Mouse (Mus musculus) heart, embryonic 12.5 days (tissue): ENCODE measurements around the gene Kcne2. TPM values are rescaled to one million over a fixed set of nuclear protein-coding genes. Genes with fewer than 3 reads are reported as not detected.

Experiments used
- ATAC-seq: fragments of 200-750 bp; cut with Nextera tagmentation; 2 replicates; pipeline ENCODE4 v1.8.0; 2017; ENCODE audit warnings: moderate TSS enrichment, moderate library complexity; ENCODE audit not compliant: insufficient number of reproducible peaks, low FRiP score
- H3K27ac ChIP-seq: fragments of 300-500 bp; sonication (generic); 2 replicates; pipeline ENCODE4 v1.5.1; 2016; ENCODE audit warnings: mild to moderate bottlenecking, moderate library complexity; ENCODE audit not compliant: poor library complexity, severe bottlenecking
- H3K27me3 ChIP-seq: fragments of 300-500 bp; sonication (generic); replicated peaks from 2 replicates; pipeline ENCODE4 v1.6.1; 2016; ENCODE audit warnings: mild to moderate bottlenecking, moderate library complexity
- H3K36me3 ChIP-seq: fragments of 300-500 bp; sonication (generic); 2 replicates; pipeline ENCODE4 v1.6.1; 2016; ENCODE audit warnings: mild to moderate bottlenecking, moderate library complexity
- H3K4me1 ChIP-seq: fragments of 300-500 bp; sonication (generic); replicated peaks from 2 replicates; pipeline ENCODE4 v1.6.1; 2016; ENCODE audit warnings: mild to moderate bottlenecking
- H3K4me2 ChIP-seq: fragments of 300-500 bp; sonication (generic); 2 replicates; pipeline ENCODE4 v1.6.1; 2016; ENCODE audit warnings: mild to moderate bottlenecking, moderate library complexity
- H3K4me3 ChIP-seq: fragments of 300-500 bp; sonication (generic); 2 replicates; pipeline ENCODE4 v1.5.1; 2016; ENCODE audit warnings: mild to moderate bottlenecking
- H3K9ac ChIP-seq: fragments of 300-500 bp; sonication (generic); 2 replicates; pipeline ENCODE4 v1.6.1; 2016; ENCODE audit warnings: mild to moderate bottlenecking, moderate library complexity
- H3K9me3 ChIP-seq: fragments of 300-500 bp; sonication (generic); replicated peaks from 2 replicates; pipeline ENCODE4 v1.6.1; 2016; ENCODE audit warnings: mild to moderate bottlenecking, moderate library complexity
- WGBS: fragments of 180-500 bp; shearing (Covaris S2); methylation state at CpG from one replicate; pipeline ENCODE4 v1.1.7; 2016; 5-methylcytosine and 5-hydroxymethylcytosine counted together
- polyA plus RNA-seq: library from polyadenylated mRNA; unstranded; fragments of >200 nt; fragmentation: Nextera tagmentation; extraction: Ambion mirVana; gene quantifications from 2 replicates; pipeline ENCODE4 v1.2.1, GENCODE M21; 2016

The Kcne2 gene
- polyA plus RNA-seq, 1 experiment from 2014 or later = 2.0 TPM

- no peaks in the 10 kb centered on the region for H3K36me3 ChIP-seq
- no peak overlapping the region for H3K27ac ChIP-seq
- H3K9ac ChIP-seq = no peak overlapping the region
- peaks cover 4% of the 10 kb centered on the region; the same call in 1 of the 2 replicates for H3K4me1 ChIP-seq
- H3K27me3 ChIP-seq = no peaks in the 10 kb centered on the region
- H3K4me2 ChIP-seq = no peak overlapping the region
- 13% methylated on average over 7 of the region's 7 CpGs for WGBS
- no peak for ATAC-seq
- H3K4me3 ChIP-seq = no peak overlapping the region
- 0 out of 2 replicates have a peak, but pooled peaks cover 2% of the 10 kb centered on the region for H3K9me3 ChIP-seq
Measured at GRCm38 (mm10) chr16:92286609-92287008, 5.6 kb upstream of the Kcne2 start.

DNA sequence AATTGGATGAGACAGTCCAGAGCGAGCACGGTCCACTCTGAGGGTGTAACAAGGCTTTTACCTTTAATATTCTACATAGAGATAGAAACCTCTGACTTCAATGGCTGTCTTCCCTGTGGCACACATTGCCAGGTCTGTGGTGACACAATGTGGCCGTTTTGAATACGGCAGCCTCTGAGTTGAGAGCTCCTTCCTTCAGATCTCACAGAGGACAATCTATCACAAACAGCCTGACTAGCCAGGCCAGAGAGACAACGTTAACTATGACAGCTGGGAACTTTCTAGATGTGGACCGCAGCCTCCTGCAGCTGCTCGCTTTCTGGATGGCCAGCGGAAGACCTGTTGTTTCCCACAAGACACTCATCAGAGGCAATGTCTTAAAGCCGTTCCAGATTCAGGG, 3.4 kb upstream of the Kcne2 start:
- H3K4me2 ChIP-seq = no peak overlapping the region
- no peaks in the 10 kb centered on the region for H3K27me3 ChIP-seq
- ATAC-seq = no peak
- WGBS = 80% methylated on average over 9 of the region's 9 CpGs
- H3K27ac ChIP-seq = no peak overlapping the region
- peaks cover 4% of the 10 kb centered on the region; the same call in 1 of the 2 replicates for H3K4me1 ChIP-seq
- no peaks in the 10 kb centered on the region for H3K36me3 ChIP-seq
- 0 out of 2 replicates have a peak, but pooled peaks cover 2% of the 10 kb centered on the region for H3K9me3 ChIP-seq
- no peak overlapping the region for H3K4me3 ChIP-seq
- H3K9ac ChIP-seq = no peak overlapping the region

DNA sequence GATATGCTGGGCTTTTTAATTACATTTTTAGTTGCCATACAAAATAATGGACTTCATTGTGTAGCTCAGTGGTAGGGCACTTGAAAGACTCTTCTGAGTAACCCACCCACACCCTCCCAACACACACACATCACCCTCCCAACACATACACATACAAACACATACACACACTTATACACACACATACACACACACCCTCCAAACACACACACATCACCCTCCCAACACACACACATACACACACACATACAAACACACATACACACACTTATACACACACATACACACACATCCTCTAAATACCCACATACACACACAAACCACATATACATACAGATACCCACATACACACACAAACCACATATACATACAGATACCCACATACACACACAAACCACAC, 2.1 kb upstream of the Kcne2 start:
- Histone ChIP-seq H3K4me1 (peaks cover 5% of the 10 kb centered on the region), H3K4me2 (no peak overlapping the region), H3K27me3 (no peaks in the 10 kb centered on the region), H3K9ac (no peak overlapping the region), H3K4me3 (no peak overlapping the region), H3K27ac (no peak overlapping the region), H3K36me3 (no peaks in the 10 kb centered on the region), H3K9me3 (0 out of 2 replicates have a peak, but pooled peaks cover 2% of the 10 kb centered on the region)
- ATAC-seq = no peak

DNA sequence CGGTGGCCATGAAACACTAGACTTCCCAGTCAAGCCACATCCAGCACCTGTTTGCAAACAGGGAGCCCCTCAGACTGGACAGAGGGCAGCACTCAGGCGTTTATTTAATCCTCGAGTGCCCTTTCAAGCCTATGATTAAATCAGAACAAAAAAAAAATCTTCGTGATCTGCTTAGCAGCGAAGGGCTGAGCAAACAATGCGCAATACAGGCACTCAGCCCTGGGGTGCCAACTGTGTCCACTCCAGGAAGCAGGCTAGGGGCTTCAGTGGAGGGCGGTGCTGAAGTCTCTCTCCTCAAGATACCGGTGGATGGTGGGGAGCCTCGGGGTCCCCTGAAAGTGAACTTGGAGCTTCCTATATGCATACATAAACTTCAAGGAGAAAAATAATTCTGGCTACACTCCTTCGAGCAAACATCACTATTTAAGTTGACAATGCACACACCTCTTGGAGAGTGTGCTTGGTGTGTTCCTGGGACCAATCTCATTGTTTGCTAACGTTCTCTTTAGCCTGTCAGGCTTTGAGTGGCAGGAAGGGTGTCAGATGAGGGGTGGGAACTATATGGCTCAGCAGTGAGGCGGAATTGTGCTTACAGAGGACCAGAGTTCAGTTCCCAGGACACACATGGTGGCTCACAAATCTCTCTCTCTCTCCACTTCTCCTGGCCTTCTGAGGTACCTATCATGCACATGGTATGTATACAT, 2.2 kb downstream of the Kcne2 start:
- Histone ChIP-seq H3K4me1 (peaks cover 12% of the 10 kb centered on the region), H3K4me2 (no peak overlapping the region), H3K36me3 (no peaks in the 10 kb centered on the region), H3K4me3 (no peak overlapping the region), H3K9ac (no peak overlapping the region), H3K9me3 (no peaks in the 10 kb centered on the region), H3K27ac (no peak overlapping the region), H3K27me3 (no peaks in the 10 kb centered on the region)
- 61% methylated on average over 12 of the region's 12 CpGs for WGBS
- no peak for ATAC-seq

GRCm38 (mm10) chr16:92295328-92295727, 3.1 kb downstream of the Kcne2 start:
- 31% methylated on average over 2 of the region's 2 CpGs for WGBS
- peak; percentile 35; the same call in 1 of the 2 replicates for ATAC-seq

DNA sequence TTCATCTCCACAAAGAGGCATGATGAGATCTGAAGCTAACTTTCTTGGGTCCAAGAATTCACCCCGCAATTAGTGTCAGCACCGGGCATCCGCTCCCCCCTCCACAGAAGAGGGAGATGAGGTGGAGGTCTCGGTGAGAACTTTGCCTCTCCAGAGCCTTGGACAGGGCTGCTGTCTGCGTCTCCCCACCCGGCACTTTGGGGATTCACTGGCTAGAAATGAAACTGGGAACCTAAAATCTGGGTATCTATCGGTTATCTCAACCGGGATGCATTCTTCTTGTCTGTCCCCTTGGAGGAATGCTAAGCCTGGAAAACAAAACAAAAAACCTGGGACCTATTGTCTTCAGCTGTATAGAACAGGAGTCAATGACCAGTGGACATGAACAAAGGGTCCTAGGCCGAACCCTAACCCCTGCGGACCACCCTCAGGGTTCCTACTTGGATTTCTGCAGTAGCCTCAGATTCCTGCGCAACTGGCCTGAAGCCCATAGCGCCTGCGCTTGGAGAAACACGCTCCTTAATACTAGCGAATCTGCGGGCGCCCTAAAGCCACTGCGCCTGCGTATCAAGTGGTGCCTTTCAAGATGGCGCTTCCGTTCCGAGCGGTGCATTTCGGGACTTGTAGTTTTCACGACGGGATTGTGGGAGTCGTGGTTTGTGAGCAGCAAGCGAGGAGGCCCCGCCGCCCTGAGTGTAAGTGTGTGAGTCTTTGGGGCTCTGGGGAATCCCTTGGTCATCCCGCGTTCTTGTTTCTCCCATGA, 8.6 kb downstream of the Kcne2 start, which contains the start of gene Smim11:
Smim11 (plus strand) TSS at position 638 of the 763 bp plus-strand sequence.
- WGBS = 9% methylated on average over 32 of the region's 32 CpGs
- peaks cover 16% of the 10 kb centered on the region for H3K4me1 ChIP-seq
- peak; percentile 90 for ATAC-seq
- H3K27me3 ChIP-seq = no peaks in the 10 kb centered on the region
- H3K4me3 ChIP-seq = peak within 1 kb of the TSS; percentile 77
- H3K4me2 ChIP-seq = peak within 1 kb of the TSS; percentile 91
- peaks cover 6% of the 10 kb centered on the region for H3K36me3 ChIP-seq
- H3K9me3 ChIP-seq = no peaks in the 10 kb centered on the region
- H3K9ac ChIP-seq = peak within 1 kb of the TSS; percentile 87
- peak within 1 kb of the TSS; percentile 72 for H3K27ac ChIP-seq

More at GRCm38 (mm10) chr16:92295328-92295727, 3.1 kb downstream of the Kcne2 start:
- no peaks in the 10 kb centered on the region for H3K9me3 ChIP-seq
- H3K27me3 ChIP-seq = no peaks in the 10 kb centered on the region
- no peaks in the 10 kb centered on the region for H3K36me3 ChIP-seq
- H3K4me3 ChIP-seq = no peak overlapping the region
- peaks cover 12% of the 10 kb centered on the region for H3K4me1 ChIP-seq
- H3K9ac ChIP-seq = peak overlapping the region; percentile 13; the same call in 1 of the 2 replicates
- peak overlapping the region; percentile 29; the same call in 1 of the 2 replicates for H3K4me2 ChIP-seq
- H3K27ac ChIP-seq = peak overlapping the region; percentile 69

GRCm38 (mm10) chr16:92301412-92301806, 9.2 kb downstream of the Kcne2 start:
- Histone ChIP-seq H3K4me3 (peak overlapping the region; percentile 77), H3K27me3 (no peaks in the 10 kb centered on the region), H3K4me1 (peaks cover 15% of the 10 kb centered on the region), H3K36me3 (peaks cover 12% of the 10 kb centered on the region), H3K9ac (peak overlapping the region; percentile 87), H3K4me2 (peak overlapping the region; percentile 91), H3K27ac (peak overlapping the region; percentile 72), H3K9me3 (no peaks in the 10 kb centered on the region)
- WGBS = 1% methylated on average over 12 of the region's 12 CpGs
- peak; percentile 73; the same call in 1 of the 2 replicates for ATAC-seq

- H3K4me3 ChIP-seq = peak overlapping the region; percentile 77
- H3K9ac ChIP-seq = peak overlapping the region; percentile 87
- ATAC-seq = no peak
- peaks cover 17% of the 10 kb centered on the region for H3K36me3 ChIP-seq
- peak overlapping the region; percentile 91 for H3K4me2 ChIP-seq
- peaks cover 15% of the 10 kb centered on the region for H3K4me1 ChIP-seq
- WGBS = 32% methylated on average over 5 of the region's 5 CpGs
- H3K27me3 ChIP-seq = no peaks in the 10 kb centered on the region
- H3K9me3 ChIP-seq = no peaks in the 10 kb centered on the region
- peak overlapping the region; percentile 72 for H3K27ac ChIP-seq
Measured at GRCm38 (mm10) chr16:92301989-92302388, 9.8 kb downstream of the Kcne2 start.

GRCm38 (mm10) chr16:92302506-92302905, 10.3 kb downstream of the Kcne2 start:
- 0 out of 2 replicates have a peak overlapping the region, but pooled peaks have one; percentile 87 for H3K9ac ChIP-seq
- no peak for ATAC-seq
- no peaks in the 10 kb centered on the region for H3K9me3 ChIP-seq
- peak overlapping the region; percentile 72 for H3K27ac ChIP-seq
- H3K4me1 ChIP-seq = peaks cover 15% of the 10 kb centered on the region
- H3K4me3 ChIP-seq = peak overlapping the region; percentile 77
- H3K4me2 ChIP-seq = peak overlapping the region; percentile 91
- H3K27me3 ChIP-seq = no peaks in the 10 kb centered on the region
- peaks cover 22% of the 10 kb centered on the region for H3K36me3 ChIP-seq
- 31% methylated on average over 5 of the region's 5 CpGs for WGBS

GRCm38 (mm10) chr16:92305519-92305918, 13.3 kb downstream of the Kcne2 start:
- 81% methylated on average over 2 of the region's 2 CpGs for WGBS
- H3K36me3 ChIP-seq = peaks cover 44% of the 10 kb centered on the region
- H3K27ac ChIP-seq = no peak overlapping the region
- no peaks in the 10 kb centered on the region for H3K9me3 ChIP-seq
- H3K4me1 ChIP-seq = peaks cover 20% of the 10 kb centered on the region
- H3K27me3 ChIP-seq = no peaks in the 10 kb centered on the region
- H3K4me2 ChIP-seq = no peak overlapping the region
- H3K9ac ChIP-seq = no peak overlapping the region
- no peak overlapping the region for H3K4me3 ChIP-seq
- ATAC-seq = no peak

DNA sequence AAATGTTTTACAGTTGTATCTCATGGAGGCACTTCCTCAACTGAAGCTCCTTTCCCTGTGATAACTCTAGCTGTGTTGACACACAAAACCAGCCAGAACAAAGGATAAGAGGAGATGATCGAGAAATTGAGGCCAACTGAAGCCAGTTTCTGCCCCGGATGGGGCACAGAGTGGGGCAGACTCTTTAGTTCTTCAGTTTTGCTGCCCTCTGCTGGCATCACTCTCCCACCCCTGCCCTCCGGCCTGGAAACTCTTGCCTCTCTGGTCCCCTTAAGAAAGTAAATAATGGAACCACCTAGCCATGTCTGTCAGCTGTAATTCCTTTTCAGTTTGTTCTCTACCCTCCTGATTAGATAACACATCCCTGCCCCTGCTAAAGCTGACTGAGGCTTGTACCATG, 15.8 kb downstream of the Kcne2 start:
- WGBS = 61% methylated on average over 3 of the region's 3 CpGs
- Histone ChIP-seq H3K27me3 (no peaks in the 10 kb centered on the region), H3K4me1 (peaks cover 6% of the 10 kb centered on the region), H3K36me3 (peaks cover 65% of the 10 kb centered on the region), H3K4me3 (no peak overlapping the region), H3K4me2 (no peak overlapping the region), H3K9me3 (no peaks in the 10 kb centered on the region), H3K27ac (no peak overlapping the region), H3K9ac (no peak overlapping the region)
- no peak for ATAC-seq
